Mouse (Mus musculus) CH12.LX (cell line): ENCODE measurements around the gene Phf21a. TPM values are rescaled to one million over a fixed set of nuclear protein-coding genes. Genes with fewer than 3 reads are reported as not detected.

ENCODE experiments used
- DNase-seq: peaks from one replicate; pipeline ENCODE4 v3.0.0-alpha.2; 2013; ENCODE audit errors: extremely low read depth
- H3K27ac ChIP-seq: 2 replicates; pipeline ENCODE4 v1.5.1; 2012; ENCODE audit warnings: low read depth, mild to moderate bottlenecking, control low read depth, moderate library complexity; ENCODE audit not compliant: insufficient read depth
- H3K27me3 ChIP-seq: replicated peaks from 2 replicates; pipeline ENCODE3; 2012; ENCODE audit warnings: inconsistent platforms
- H3K36me3 ChIP-seq, 2 experiments: replicated peaks in 1 of 2; 2 replicates each; pipeline versions ENCODE3 to v1.6.1; 2012; ENCODE audit warnings: inconsistent platforms in 1 of 2, low read length in 1 of 2, mild to moderate bottlenecking in 1 of 2, mixed read lengths in 1 of 2, moderate library complexity in 1 of 2; ENCODE audit not compliant: control insufficient read depth in 1 of 2, insufficient read depth in 1 of 2
- H3K4me1 ChIP-seq, 2 experiments: 2 replicates each; pipeline ENCODE4 v1.6.1; 2012; ENCODE audit warnings: inconsistent platforms in 1 of 2, moderate library complexity in 1 of 2; ENCODE audit not compliant: insufficient read depth in 2 of 2, control insufficient read depth in 1 of 2
- H3K4me2 ChIP-seq: 2 replicates; pipeline ENCODE4 v1.6.1; 2012; ENCODE audit warnings: low read depth, mild to moderate bottlenecking, control low read depth; ENCODE audit not compliant: poor library complexity, insufficient read depth, severe bottlenecking
- H3K4me3 ChIP-seq, 3 experiments: fragments of 150-350 bp in 1 of 3; sonication (generic) in 1 of 3; replicated peaks in 1 of 3; 2 replicates each; pipeline versions ENCODE3 to v1.5.1; 2011 to 2012; ENCODE audit warnings: low read depth in 2 of 3, low read length in 2 of 3, mild to moderate bottlenecking in 2 of 3, moderate library complexity in 2 of 3, control low read depth in 1 of 3, improper control_type of control experiment in 1 of 3, inconsistent platforms in 1 of 3, mixed read lengths in 1 of 3; ENCODE audit not compliant: poor library complexity in 1 of 3
- H3K79me2 ChIP-seq: replicated peaks from 2 replicates; pipeline ENCODE4 v1.6.1; 2012; ENCODE audit warnings: mild to moderate bottlenecking, moderate library complexity; ENCODE audit not compliant: control insufficient read depth, poor library complexity, insufficient read depth, severe bottlenecking; ENCODE audit errors: extremely low read depth
- H3K9ac ChIP-seq: 2 replicates; pipeline ENCODE4 v1.6.1; 2012; ENCODE audit warnings: low read depth, mild to moderate bottlenecking, control low read depth, moderate library complexity; ENCODE audit not compliant: insufficient read depth
- H3K9me3 ChIP-seq: replicated peaks from 2 replicates; pipeline ENCODE3; 2012; ENCODE audit warnings: low read length, inconsistent platforms, mixed read lengths
- CHD2 ChIP-seq: IDR thresholded peaks from 2 replicates; pipeline ENCODE4 v1.6.1; 2011; ENCODE audit warnings: low read length, improper control_type of control experiment
- CTCF ChIP-seq, 2 experiments: IDR thresholded peaks in 1 of 2; conservative IDR thresholded peaks in 1 of 2; 2 replicates each; pipeline ENCODE4 v1.5.1; 2011 to 2012; ENCODE audit warnings: low read depth in 2 of 2, low read length in 2 of 2, improper control_type of control experiment in 1 of 2, inconsistent platforms in 1 of 2, mild to moderate bottlenecking in 1 of 2, moderate library complexity in 1 of 2
- EP300 ChIP-seq: IDR thresholded peaks from 2 replicates; pipeline ENCODE4 v1.6.1; 2011; ENCODE audit warnings: low read length, improper control_type of control experiment
- GABPA ChIP-seq: IDR thresholded peaks from 2 replicates; pipeline ENCODE4 v1.6.1; 2012; ENCODE audit warnings: low read depth, low read length, improper control_type of control experiment, inconsistent platforms; ENCODE audit not compliant: insufficient replicate concordance
- IRF4 ChIP-seq: IDR thresholded peaks from 2 replicates; pipeline ENCODE4 v1.6.1; 2014; ENCODE audit warnings: low read depth, mild to moderate bottlenecking, inconsistent platforms, low read length, improper control_type of control experiment
- JUN ChIP-seq: IDR thresholded peaks from 2 replicates; pipeline ENCODE4 v1.6.1; 2011; ENCODE audit warnings: low read depth, mild to moderate bottlenecking, low read length, improper control_type of control experiment, moderate library complexity; ENCODE audit not compliant: insufficient read depth
- JUND ChIP-seq: conservative IDR thresholded peaks from 2 replicates; pipeline ENCODE4 v1.6.1; 2011; ENCODE audit warnings: low read depth, low read length, improper control_type of control experiment
- KAT2A ChIP-seq: IDR thresholded peaks from 2 replicates; pipeline ENCODE4 v1.6.1; 2012; ENCODE audit warnings: low read length, improper control_type of control experiment, inconsistent platforms; ENCODE audit not compliant: insufficient replicate concordance
- MAFK ChIP-seq: IDR thresholded peaks from 2 replicates; pipeline ENCODE4 v1.6.1; 2011; ENCODE audit warnings: low read length, improper control_type of control experiment; ENCODE audit not compliant: insufficient replicate concordance
- MAZ ChIP-seq: IDR thresholded peaks from 2 replicates; pipeline ENCODE4 v1.6.1; 2012; ENCODE audit warnings: low read depth, mild to moderate bottlenecking, inconsistent platforms, low read length, improper control_type of control experiment, moderate library complexity
- MYC ChIP-seq: IDR thresholded peaks from 2 replicates; pipeline ENCODE4 v1.6.1; 2011; ENCODE audit warnings: low read depth, mild to moderate bottlenecking, improper control_type of control experiment, low read length
- NELFE ChIP-seq: IDR thresholded peaks from 2 replicates; pipeline ENCODE4 v1.6.1; 2011; ENCODE audit warnings: low read depth, low read length, improper control_type of control experiment
- NRF1 ChIP-seq: IDR thresholded peaks from 2 replicates; pipeline ENCODE4 v1.6.1; 2014; ENCODE audit warnings: low read depth, mild to moderate bottlenecking, inconsistent platforms, low read length, improper control_type of control experiment, moderate library complexity
- POLR2A ChIP-seq: IDR thresholded peaks from 2 replicates; pipeline ENCODE4 v1.6.1; 2011; ENCODE audit warnings: low read depth, mild to moderate bottlenecking, improper control_type of control experiment, low read length
- RCOR1 ChIP-seq: conservative IDR thresholded peaks from 2 replicates; pipeline ENCODE4 v1.6.1; 2012; ENCODE audit warnings: low read depth, mild to moderate bottlenecking, inconsistent platforms, low read length, improper control_type of control experiment
- SIN3A ChIP-seq: IDR thresholded peaks from 2 replicates; pipeline ENCODE4 v1.6.1; 2012; ENCODE audit warnings: low read length, improper control_type of control experiment, inconsistent platforms
- TBP ChIP-seq: conservative IDR thresholded peaks from 2 replicates; pipeline ENCODE4 v1.6.1; 2011; ENCODE audit warnings: low read depth, low read length, improper control_type of control experiment
- ZC3H11A ChIP-seq: IDR thresholded peaks from 2 replicates; pipeline ENCODE4 v1.6.1; 2012; ENCODE audit warnings: low read depth, mild to moderate bottlenecking, inconsistent platforms, low read length, improper control_type of control experiment
- ZMIZ1 ChIP-seq: IDR thresholded peaks from 2 replicates; pipeline ENCODE4 v1.6.1; 2012; ENCODE audit warnings: low read depth, mild to moderate bottlenecking, inconsistent platforms, low read length, improper control_type of control experiment
- ZNF384 ChIP-seq: IDR thresholded peaks from 2 replicates; pipeline ENCODE4 v1.6.1; 2012; ENCODE audit warnings: low read depth, low read length, improper control_type of control experiment, inconsistent platforms
- dilution Hi-C: fragments of 300-500 bp; cut with MboI; formaldehyde crosslinking; loops from 2 replicates; pipeline ENCODE4 v1.14.3; 2020; ENCODE audit warnings: low sequenced_read_pairs; ENCODE audit not compliant: extremely low pct_unique_long_range_greater_than_20kb, extremely low pct_ligation_motif_present
- in situ Hi-C: fragments of 300-500 bp; cut with MboI; formaldehyde crosslinking; loops from 3 replicates; pipeline ENCODE4 v1.14.3; 2019; ENCODE audit warnings: low sequenced_read_pairs, low pct_ligation_motif_present, low pct_unique_long_range_greater_than_20kb, mixed read lengths
- polyA plus RNA-seq: library from polyadenylated mRNA; unstranded; fragments of >175 nt; gene quantifications from 2 replicates; pipeline ENCODE4 v1.2.1, GENCODE M21; 2012; ENCODE audit warnings: low read depth; ENCODE audit not compliant: insufficient read length
- total RNA-seq, 2 experiments: library from RNA; depleted of rRNA; stranded (reverse); fragments of 300-350 nt in 1 of 2; fragments of >200 nt in 1 of 2; gene quantifications; 2 replicates each; pipeline ENCODE4 v1.2.3; 2012 to 2014

Gene Phf21a
- total and polyA plus RNA-seq, 3 experiments: 10.2 to 24.5 (median 12.0) TPM

DNA sequence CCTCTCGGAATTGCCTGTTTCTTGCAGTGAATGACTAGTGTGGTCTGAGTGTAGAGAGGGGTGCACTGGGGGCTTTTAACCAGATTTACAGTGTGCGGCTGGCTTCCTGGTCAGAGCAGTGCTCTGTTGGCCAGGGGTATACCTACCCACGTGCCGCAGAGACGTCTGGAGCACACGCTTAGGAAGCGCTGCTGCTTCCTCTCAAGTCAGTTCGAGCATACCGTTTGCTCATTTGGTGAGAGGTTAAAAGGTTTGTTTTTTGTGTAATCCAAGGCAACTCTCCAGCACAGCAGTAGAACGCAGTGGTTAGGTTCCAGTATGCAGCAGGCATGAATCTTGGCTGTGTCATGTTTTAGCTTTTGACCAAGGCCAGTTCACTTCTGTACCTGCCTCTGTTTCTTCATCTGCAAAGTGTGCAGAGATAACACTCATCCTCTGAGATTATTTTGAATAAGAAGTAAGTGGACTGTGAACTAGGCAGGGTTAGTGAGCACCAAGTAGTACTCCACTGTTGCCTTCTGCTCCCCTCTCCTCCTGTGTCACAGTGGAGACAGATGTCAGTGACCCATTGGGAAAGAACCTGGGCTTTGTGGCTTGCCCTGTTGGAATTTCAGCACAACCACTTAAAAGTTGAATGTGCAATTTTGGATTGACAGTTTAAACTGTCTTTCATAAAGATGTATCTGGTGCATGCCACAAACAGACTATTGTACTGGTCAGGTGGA lies 106.8 kb downstream of the Phf21a start:
- no peak for TF ChIP-seq KAT2A
- TF ChIP-seq POLR2A: no peak
- no peak for TF ChIP-seq ZMIZ1
- no peak for TF ChIP-seq EP300
- no peak overlapping the region for H3K9ac ChIP-seq
- in situ Hi-C loops: no loop called here
- dilution Hi-C loops: no loop called here
- H3K36me3 ChIP-seq: peaks cover 4 to 12% of the 10 kb centered on the region in 2 experiments
- no peak for DNase-seq
- H3K27me3 ChIP-seq: no peaks in the 10 kb centered on the region
- H3K79me2 ChIP-seq: peaks cover 5% of the 10 kb centered on the region; the same call in 1 of the 2 replicates
- H3K27ac ChIP-seq: no peak overlapping the region
- no peaks in the 10 kb centered on the region for H3K9me3 ChIP-seq
- H3K4me1 ChIP-seq: peaks cover 5 to 49% of the 10 kb centered on the region in 2 experiments
- H3K4me2 ChIP-seq: no peak overlapping the region
- no peak overlapping the region for H3K4me3 ChIP-seq

DNA sequence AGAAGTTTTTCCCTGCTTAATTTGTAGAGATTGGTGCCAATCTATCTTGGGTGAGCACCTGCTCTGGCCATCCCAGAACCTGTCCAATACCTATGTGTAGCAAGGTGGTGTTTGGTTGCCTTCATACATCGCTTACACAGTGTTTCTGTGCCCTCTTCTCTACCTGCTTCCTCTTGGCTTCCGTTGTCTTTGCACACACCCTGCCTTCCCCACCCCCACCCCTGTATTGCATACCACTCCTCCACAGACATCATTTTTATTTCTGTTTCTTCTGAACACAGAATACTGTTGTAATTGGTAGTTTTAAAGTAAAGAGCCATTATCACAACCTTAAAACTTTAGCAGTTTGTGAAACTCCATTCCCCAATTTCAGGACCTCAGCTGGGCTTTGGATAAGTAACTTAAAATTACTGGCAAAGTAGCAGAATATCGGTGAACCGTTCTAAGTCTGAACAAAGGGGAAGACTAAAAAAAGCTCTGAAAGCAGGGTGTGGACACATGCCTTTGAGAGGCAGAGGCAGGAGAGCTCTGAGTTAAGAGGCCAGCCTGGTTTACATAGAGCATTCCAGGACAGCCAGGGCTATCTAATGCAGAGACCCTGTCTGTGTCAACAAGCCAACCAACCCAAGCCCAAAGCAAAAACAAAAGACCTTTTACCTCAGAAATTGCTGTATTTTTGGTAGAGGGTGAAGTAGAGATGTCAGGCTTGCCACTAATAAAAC lies 109.6 kb downstream of the Phf21a start:
- H3K27me3 ChIP-seq: no peaks in the 10 kb centered on the region
- H3K9me3 ChIP-seq: no peaks in the 10 kb centered on the region
- no peak overlapping the region for H3K9ac ChIP-seq
- H3K36me3 ChIP-seq: peaks cover 4 to 12% of the 10 kb centered on the region in 2 experiments
- peak; percentile 54; the same call in 1 of the 2 replicates for TF ChIP-seq CHD2
- TF ChIP-seq CTCF (conservative IDR thresholded peaks at IDR 0.05 in 1 of 2, IDR thresholded peaks at IDR 0.05 in 1 of 2; ENCODE audit: low read depth in 2 of 2, low read length in 2 of 2): no peak
- DNase-seq: peak; percentile 30
- in situ Hi-C loops: no loop called here
- H3K4me2 ChIP-seq: peak overlapping the region; percentile 12; the same call in 1 of the 2 replicates
- H3K4me1 ChIP-seq: peaks cover 10 to 61% of the 10 kb centered on the region in 2 experiments
- dilution Hi-C loops: no loop called here
- no peak overlapping the region for H3K27ac ChIP-seq
- H3K4me3 ChIP-seq: no peak overlapping the region
- peaks cover 7% of the 10 kb centered on the region; the same call in 1 of the 2 replicates for H3K79me2 ChIP-seq

DNA sequence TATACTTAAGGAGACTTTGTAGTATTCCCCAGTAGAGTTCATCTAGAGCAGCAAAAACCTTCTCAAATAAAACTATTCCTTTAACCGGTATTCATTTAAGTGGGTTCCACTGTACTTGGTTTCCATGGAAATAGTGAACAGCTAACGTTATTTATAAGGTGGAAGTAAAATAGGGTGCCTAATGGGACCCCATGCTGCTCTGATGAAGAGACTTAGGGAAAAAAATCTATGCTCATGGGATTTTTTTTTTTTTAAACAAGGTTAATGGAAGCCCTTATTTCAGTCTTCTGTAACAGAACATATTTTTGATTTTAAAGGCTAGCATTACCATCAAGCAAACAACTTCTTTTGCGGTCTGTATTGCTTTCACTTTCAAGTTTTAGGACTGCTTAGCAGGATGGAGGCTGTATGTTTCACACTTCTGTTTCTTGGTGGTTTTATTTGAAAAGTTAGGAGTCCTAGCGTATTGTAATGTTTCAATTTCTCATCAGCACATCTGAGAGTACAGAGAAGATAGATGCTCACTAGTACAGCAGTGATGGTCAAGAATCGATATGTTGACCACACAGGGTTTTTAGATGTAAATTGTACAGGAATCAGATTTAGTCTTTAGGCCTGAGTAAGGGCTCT lies 112.2 kb downstream of the Phf21a start:
- in situ Hi-C loops (no loop called here), dilution Hi-C loops (no loop called here)
- peak overlapping the region; percentile 56 for H3K9ac ChIP-seq
- H3K9me3 ChIP-seq: no peaks in the 10 kb centered on the region
- peaks cover 15 to 64% of the 10 kb centered on the region in 2 experiments for H3K4me1 ChIP-seq
- peak overlapping the region; percentile 78 for H3K4me2 ChIP-seq
- peaks cover 0 to 7% of the 10 kb centered on the region in 2 experiments for H3K36me3 ChIP-seq
- H3K27ac ChIP-seq: no peak overlapping the region
- peak overlapping the region in 1 of 3 experiments; percentile 8 for H3K4me3 ChIP-seq
- H3K27me3 ChIP-seq: no peaks in the 10 kb centered on the region
- H3K79me2 ChIP-seq: peaks cover 3% of the 10 kb centered on the region; the same call in 1 of the 2 replicates
- DNase-seq: peak; percentile 29
- no peak for TF ChIP-seq NELFE
- TF ChIP-seq KAT2A: no peak
- TF ChIP-seq JUND: peak; percentile 13; the same call in 1 of the 2 replicates
- 0 out of 2 replicates have a peak, but pooled peaks have one; percentile 17 for TF ChIP-seq MAFK
- TF ChIP-seq NRF1: no peak
- peak; percentile 55 for TF ChIP-seq ZNF384
- TF ChIP-seq RCOR1: no peak
- TF ChIP-seq MYC: no peak
- TF ChIP-seq IRF4: peak; percentile 41; the same call in 1 of the 2 replicates
- peak; percentile 62 for TF ChIP-seq EP300
- TF ChIP-seq TBP: 0 out of 2 replicates have a peak, but pooled peaks have one; percentile 36
- TF ChIP-seq JUN: no peak
- no peak for TF ChIP-seq GABPA
- no peak for TF ChIP-seq ZC3H11A
- 0 out of 2 replicates have a peak, but pooled peaks have one; percentile 15 for TF ChIP-seq CHD2
- TF ChIP-seq MAZ: no peak
- 0 out of 2 replicates have a peak, but pooled peaks have one; percentile 40 for TF ChIP-seq SIN3A
